Mouse (Mus musculus) erythroblast, adult 5-6 weeks (primary cell): Measurements from ENCODE around the gene Fam198a. TPM values are rescaled to one million over a fixed set of nuclear protein-coding genes. Genes with fewer than 3 reads are reported as not detected.

Experiments
- ATAC-seq: replicated peaks from 2 replicates; pipeline ENCODE4 v1.8.0; 2016; ENCODE audit warnings: moderate number of reproducible peaks, mild to moderate bottlenecking, moderate TSS enrichment, inconsistent platforms; ENCODE audit not compliant: poor library complexity, low FRiP score, severe bottlenecking
- total RNA-seq, 2 experiments: library from RNA; stranded (forward) in 1 of 2; stranded (reverse) in 1 of 2; fragments of 150-400 nt in 1 of 2; fragments of 200-764, 138-1000 nt in 1 of 2; gene quantifications; 2 replicates each; pipeline versions ENCODE4 v1.2.3 to v1.2.4; 2015 to 2017; ENCODE audit warnings: low replicate concordance in 2 of 2

Fam198a gene
- total RNA-seq, 2 experiments from 2014 or later, result not detected

- ATAC-seq, result no peak
These were observed 25.8 kb upstream of the Fam198a start for GRCm38 (mm10) chr9:121924901-121925560.

GRCm38 (mm10) chr9:121925959-121926358, 24.8 kb upstream of the Fam198a start:
- no peak for ATAC-seq

GRCm38 (mm10) chr9:121926634-121927405, 24.0 kb upstream of the Fam198a start:
- no peak for ATAC-seq

GRCm38 (mm10) chr9:121927721-121928120, 23.1 kb upstream of the Fam198a start:
- no peak for ATAC-seq

GRCm38 (mm10) chr9:121928498-121928897, 22.3 kb upstream of the Fam198a start:
- ATAC-seq, result peak; percentile 84

- no peak for ATAC-seq
These were observed 15.9 kb upstream of the Fam198a start for GRCm38 (mm10) chr9:121934856-121935255.

- no peak for ATAC-seq
These were observed 13.8 kb upstream of the Fam198a start for GRCm38 (mm10) chr9:121936952-121937351.

- no peak for ATAC-seq
These were observed 13.3 kb upstream of the Fam198a start for GRCm38 (mm10) chr9:121937451-121937864.

GRCm38 (mm10) chr9:121937944-121938355, 12.8 kb upstream of the Fam198a start:
- no peak for ATAC-seq

- ATAC-seq, result no peak
These were observed 7.8 kb upstream of the Fam198a start for GRCm38 (mm10) chr9:121943005-121943404.

- ATAC-seq, result no peak
These were observed 7.2 kb upstream of the Fam198a start for GRCm38 (mm10) chr9:121943628-121944027.

- no peak for ATAC-seq
These were observed 3.0 kb upstream of the Fam198a start for GRCm38 (mm10) chr9:121947784-121948183.

GRCm38 (mm10) chr9:121948431-121948830, 2.4 kb upstream of the Fam198a start:
- no peak for ATAC-seq

- 0 out of 2 replicates have a peak, but pooled peaks have one; percentile 11 for ATAC-seq
These were observed 281 bp downstream of the Fam198a start for GRCm38 (mm10) chr9:121951114-121951423.

- no peak for ATAC-seq
These were observed 1.8 kb downstream of the Fam198a start for GRCm38 (mm10) chr9:121952596-121952995.

GRCm38 (mm10) chr9:121959966-121960635, 9.3 kb downstream of the Fam198a start:
- ATAC-seq, result no peak

- ATAC-seq, result no peak
These were observed 14.2 kb downstream of the Fam198a start for GRCm38 (mm10) chr9:121964941-121965340.

- ATAC-seq, result no peak
These were observed 17.5 kb downstream of the Fam198a start for GRCm38 (mm10) chr9:121968258-121968657.

GRCm38 (mm10) chr9:121969841-121970381, 19.1 kb downstream of the Fam198a start:
- ATAC-seq, result no peak

GRCm38 (mm10) chr9:121973207-121973606, 22.4 kb downstream of the Fam198a start:
- no peak for ATAC-seq
